Mouse (Mus musculus) Patski (cell line): ENCODE data around the gene Qpctl. TPM values are rescaled to one million over a fixed set of nuclear protein-coding genes. Genes with fewer than 3 reads are reported as not detected.
"Not testable (repeated sequence)": the region's sequence is repeated elsewhere in the genome, so short reads cannot be mapped to it uniquely, and the experiment has no call there.

Experiments used
- ATAC-seq: fragments of 100-300 bp; one replicate; pipeline ENCODE4 v1.8.0; 2021
- CTCF ChIA-PET: fragments of 350-600 bp; sonication (Branson Sonifier 250); formaldehyde crosslinking; loops from one replicate; lab custom pipeline; 2022; ENCODE audit warnings: inconsistent platforms; lab: Charles Lee
- POLR2A ChIA-PET: fragments of 350-600 bp; sonication (Branson Sonifier 250); formaldehyde crosslinking; loops from one replicate; lab custom pipeline; 2022; ENCODE audit warnings: antibody characterized with exemption, inconsistent platforms; lab: Charles Lee
- DNase-seq: peaks from one replicate; pipeline ENCODE4 v3.0.0-alpha.2; 2011; ENCODE audit warnings: low read depth, low spot score
- H3K27me3 ChIP-seq: fragments of 371-371 bp; one replicate; pipeline ENCODE4 v1.5.1; 2021
- CTCF ChIP-seq: fragments of 100-300 bp; IDR thresholded peaks from one replicate; pipeline ENCODE4 v1.5.1; 2021
- in situ Hi-C: fragments of 300-500 bp; cut with MboI; formaldehyde crosslinking; loops from 3 replicates; pipeline ENCODE4 v1.11.1; 2018; ENCODE audit warnings: low pct_unique_long_range_greater_than_20kb, mixed read lengths
- polyA plus RNA-seq: library from polyadenylated mRNA; unstranded; gene quantifications from one replicate; pipeline ENCODE4 v1.2.3, GENCODE M21; 2021

Qpctl gene
- polyA plus RNA-seq, 1 experiment from 2014 or later: 15.8 TPM

- CTCF ChIA-PET: interaction anchor here (0.8 to 2.8 kb wide), 2 partner anchors 24 to 88 kb away, joined by 3 to 13 read pairs; no protein-coding TSS in a partner anchor
- DNase-seq (no peak), ATAC-seq (no peak)
- no peaks in the 10 kb centered on the region for H3K27me3 ChIP-seq
- POLR2A ChIA-PET: interaction anchor here (0.6 kb wide), 1 partner anchor 46 kb away, joined by 4 read pairs; no protein-coding TSS in a partner anchor
- in situ Hi-C loops: no loop called here
- no peak for TF ChIP-seq CTCF
Measured at GRCm38 (mm10) chr7:19154796-19155195, 5.7 kb upstream of the Qpctl start.

- ATAC-seq, DNase-seq, CTCF ChIA-PET, POLR2A ChIA-PET, H3K27me3 ChIP-seq, in situ Hi-C loops: not testable (repeated sequence)
Measured at GRCm38 (mm10) chr7:19151121-19151520, 2.0 kb upstream of the Qpctl start.

- ChIA-PET CTCF (interaction anchor here (0.8 to 1.8 kb wide), 2 partner anchors 29 to 56 kb away, joined by 5 read pairs; no protein-coding TSS in a partner anchor), POLR2A (interaction anchor here (0.8 kb wide), 1 partner anchor 51 kb away, joined by 3 read pairs; no protein-coding TSS in a partner anchor)
- TF ChIP-seq CTCF: no peak
- ATAC-seq (peak; percentile 55), DNase-seq (no peak)
- H3K27me3 ChIP-seq: no peaks in the 10 kb centered on the region
- in situ Hi-C loops: no loop called here
Measured at GRCm38 (mm10) chr7:19149626-19150025, 535 bp upstream of the Qpctl start, which contains the start of gene Snrpd2. TSS of gene Snrpd2 (plus strand) at chr7:19149722.

GRCm38 (mm10) chr7:19148180-19148874 is 764 bp downstream of the Qpctl start:
- ChIA-PET POLR2A (no interaction called here), CTCF (interaction anchor here (0.8 to 1.8 kb wide), 2 partner anchors 11 to 55 kb away, joined by 3 to 5 read pairs; no protein-coding TSS in a partner anchor)
- no peak for ATAC-seq
- in situ Hi-C loops: no loop called here
- DNase-seq: no peak
- TF ChIP-seq CTCF: no peak
- no peaks in the 10 kb centered on the region for H3K27me3 ChIP-seq

GRCm38 (mm10) chr7:19147497-19148045 is 1.5 kb downstream of the Qpctl start:
- in situ Hi-C loops: no loop called here
- no peak for TF ChIP-seq CTCF

GRCm38 (mm10) chr7:19146793-19147192 is 2.3 kb downstream of the Qpctl start:
- in situ Hi-C loops: no loop called here
- ChIA-PET CTCF (no interaction called here), POLR2A (interaction anchor here (1.7 kb wide), 1 partner anchor 11 kb away, joined by 4 read pairs; no protein-coding TSS in a partner anchor)
- TF ChIP-seq CTCF: no peak
- no peak for ATAC-seq
- no peaks in the 10 kb centered on the region for H3K27me3 ChIP-seq
- DNase-seq: no peak

More at GRCm38 (mm10) chr7:19147497-19148045, 1.5 kb downstream of the Qpctl start:
- ChIA-PET CTCF (no interaction called here), POLR2A (no interaction called here)
- DNase-seq (no peak), ATAC-seq (no peak)
- no peaks in the 10 kb centered on the region for H3K27me3 ChIP-seq

GRCm38 (mm10) chr7:19137380-19137779 is 11.7 kb downstream of the Qpctl start:
- in situ Hi-C loops: no loop called here
- ChIA-PET CTCF (interaction anchor here (0.6 to 1.7 kb wide), 2 partner anchors 12 to 16 kb away, joined by 3 to 5 read pairs; partner anchors contain the start of gene Qpctl), POLR2A (interaction anchor here (0.6 to 2.0 kb wide), 3 partner anchors 9 to 43 kb away, joined by 3 to 6 read pairs (median 4); no protein-coding TSS in a partner anchor)
- H3K27me3 ChIP-seq: no peaks in the 10 kb centered on the region
- ATAC-seq (no peak), DNase-seq (no peak)
- TF ChIP-seq CTCF: no peak

- POLR2A ChIA-PET: interaction anchor here (2.0 kb wide), 1 partner anchor 9 kb away, joined by 4 read pairs; no protein-coding TSS in a partner anchor
- DNase-seq: no peak
- CTCF ChIA-PET: interaction anchor here (0.6 to 1.7 kb wide), 2 partner anchors 12 to 17 kb away, joined by 3 to 5 read pairs; partner anchors contain the start of gene Qpctl
- no peaks in the 10 kb centered on the region for H3K27me3 ChIP-seq
- in situ Hi-C loops: no loop called here
- no peak for TF ChIP-seq CTCF
- ATAC-seq: no peak
Measured at GRCm38 (mm10) chr7:19136673-19137334, 12.3 kb downstream of the Qpctl start.

- ChIA-PET POLR2A (interaction anchor here (2.0 kb wide), 1 partner anchor 10 kb away, joined by 4 read pairs; no protein-coding TSS in a partner anchor), CTCF (interaction anchor here (1.7 kb wide), 1 partner anchor 17 kb away, joined by 5 read pairs; no protein-coding TSS in a partner anchor)
- TF ChIP-seq CTCF: no peak
- DNase-seq (no peak), ATAC-seq (no peak)
- H3K27me3 ChIP-seq: no peaks in the 10 kb centered on the region
- in situ Hi-C loops: no loop called here
Measured at GRCm38 (mm10) chr7:19136168-19136567, 12.9 kb downstream of the Qpctl start.

GRCm38 (mm10) chr7:19131324-19131848 is 17.7 kb downstream of the Qpctl start:
- no peak for TF ChIP-seq CTCF
- peak; percentile 94 for DNase-seq
- POLR2A ChIA-PET: interaction anchor here (0.8 kb wide), 1 partner anchor 208 kb away, joined by 3 read pairs; no protein-coding TSS in a partner anchor
- no peaks in the 10 kb centered on the region for H3K27me3 ChIP-seq
- in situ Hi-C loops: no loop called here
- CTCF ChIA-PET: interaction anchor here (1.2 kb wide), 1 partner anchor 18 kb away, joined by 4 read pairs; no protein-coding TSS in a partner anchor
- peak; percentile 98 for ATAC-seq
